Comparison of ENCODE assay signal across 8 mouse cellular contexts in the genomic region with DNA sequence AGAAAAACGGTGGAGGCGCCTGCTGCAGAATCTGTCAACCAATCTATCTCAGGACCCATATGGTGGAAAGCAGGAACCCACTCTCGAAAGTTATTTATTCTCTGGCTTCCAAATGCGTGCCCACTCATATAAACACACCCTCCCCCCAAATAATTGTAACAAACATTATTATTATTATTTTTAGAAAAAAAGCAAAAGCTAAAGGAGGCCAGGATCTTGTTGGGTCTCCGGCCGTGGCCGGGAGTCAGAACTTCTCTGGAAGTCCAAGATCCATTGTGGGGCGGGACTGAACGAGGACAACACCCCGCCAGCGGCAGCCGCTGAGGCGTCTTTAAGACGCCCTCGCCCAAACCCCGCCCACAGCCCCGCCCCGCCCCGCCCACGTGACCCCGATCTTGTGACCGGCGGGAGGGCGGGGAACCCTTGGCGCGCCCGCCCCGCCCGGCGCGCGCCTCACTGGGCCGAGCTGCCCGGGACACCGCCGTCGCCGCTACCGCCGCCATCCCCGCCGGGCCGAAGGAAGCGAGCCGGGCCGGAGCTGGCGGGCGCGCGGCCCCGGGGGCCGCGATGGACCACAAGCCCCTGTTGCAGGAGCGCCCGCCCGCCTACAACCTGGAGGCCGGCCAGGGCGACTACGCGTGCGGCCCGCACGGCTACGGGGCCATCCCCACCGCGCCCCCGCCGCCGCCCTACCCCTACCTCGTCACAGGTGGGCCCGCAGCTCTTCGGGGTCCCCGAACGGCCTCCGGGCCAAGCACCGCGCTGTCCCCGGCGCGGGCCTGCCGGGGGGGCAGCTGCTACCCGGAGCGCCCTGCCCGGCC. TPM values are rescaled to one million over a fixed set of nuclear protein-coding genes. Genes with fewer than 3 reads are reported as not detected.
DNase-seq lines count a peak whose midpoint lies in the region; ATAC-seq lines count a peak whose summit lies in the region.

No protein-coding gene starts in this region.

- H3K36me3 ChIP-seq in hindbrain, embryonic 14.5 days (replicated peaks; ENCODE audit: control insufficient read depth, insufficient read depth) = peaks cover 7% of the 10 kb centered on the region

- under 1% methylated on average over 76 of the region's 84 CpGs for WGBS in hindbrain, embryonic 14.5 days

- peak; percentile 47 for DNase-seq in WW6 (ENCODE audit: low read depth, low spot score)
- peak; percentile 86 to 92 for DNase-seq in cerebellum, postnatal 25 days
- DNase-seq in frontal cortex, postnatal 25 days (ENCODE audit: low spot score in 2 of 2) = peak; percentile 49 to 62
- peak; percentile 84 for DNase-seq in hindbrain, embryonic 14.5 days (ENCODE audit: low spot score)
- DNase-seq in left cerebral cortex, adult 11 months (ENCODE audit: low spot score) = peak; percentile 68
- DNase-seq in lung, postnatal 36 days = peak; percentile 92
- peak; percentile 89 for DNase-seq in retina, embryonic 14.5 days (ENCODE audit: low spot score)
- peak; percentile 78 to 84 for DNase-seq in thymus, postnatal 36 days

- H3K27me3 ChIP-seq in hindbrain, embryonic 14.5 days (ENCODE audit: control insufficient read depth, insufficient read depth, low read length) = no peaks in the 10 kb centered on the region

- peak; percentile 85 for ATAC-seq in hindbrain, embryonic 14.5 days (ENCODE audit: low FRiP score)

- H3K9me3 ChIP-seq in hindbrain, embryonic 14.5 days (ENCODE audit: control insufficient read depth, low read length) = no peaks in the 10 kb centered on the region

- H3K9ac ChIP-seq in hindbrain, embryonic 14.5 days = peak overlapping the region; percentile 98

- peak overlapping the region; percentile 83 for H3K4me2 ChIP-seq in hindbrain, embryonic 14.5 days (replicated peaks)

- H3K27ac ChIP-seq in hindbrain, embryonic 14.5 days = peak overlapping the region; percentile 87

- H3K4me3 ChIP-seq in hindbrain, embryonic 14.5 days (replicated peaks; ENCODE audit: low read length) = peak overlapping the region; percentile 93

- peaks cover 37% of the 10 kb centered on the region for H3K4me1 ChIP-seq in hindbrain, embryonic 14.5 days (replicated peaks; ENCODE audit: control insufficient read depth, insufficient read depth, low read length)

RNA-seq across cellular contexts. Expression of gene Bri3, which starts 10.8 kb away (rescaled TPM):
- polyA plus RNA-seq in hindbrain, embryonic 14.5 days (2014; fragmentation: Nextera tagmentation; extraction: Ambion mirVana) = 103 and 123 TPM in 2 replicates

RNA-seq across cellular contexts. Expression of gene Tecpr1, which starts 31.6 kb away (rescaled TPM):
- polyA plus RNA-seq in hindbrain, embryonic 14.5 days (2014; fragmentation: Nextera tagmentation; extraction: Ambion mirVana) = 32.3 and 34.7 TPM in 2 replicates

Comparison
In these comparisons a context has a peak if more than half of its experiments do, and no peak if none do; other contexts are left out.
1. Peak in every context shown above with its lines: DNase-seq, ATAC-seq, H3K4me3 ChIP-seq and H3K27ac ChIP-seq.